Mouse (Mus musculus): ENCODE measurements around the gene C8a.

Gene C8a

GRCm38 (mm10) chr4:104876323-104876722 lies at the start of gene C8a:
Gene C8a, minus strand, starts transcription at chr4:104876398.
- ChIA-PET CTCF (no interaction called here), POLR2A (no interaction called here)

- POLR2A ChIA-PET: no interaction called here
- CTCF ChIA-PET: no interaction called here
These were observed 49.2 kb upstream of the C8a start for GRCm38 (mm10) chr4:104925383-104925782.

- POLR2A ChIA-PET: no interaction called here
- CTCF ChIA-PET: interaction anchor here in 1 of 4 experiments (0.5 kb wide), 1 partner anchor 67 kb away, joined by 5 read pairs; no protein-coding TSS in a partner anchor
These were observed 41.8 kb upstream of the C8a start for GRCm38 (mm10) chr4:104918017-104918416.

- ChIA-PET POLR2A (interaction anchor here in 1 of 4 experiments (0.5 kb wide), 1 partner anchor 1015 kb away, joined by 3 read pairs; no protein-coding TSS in a partner anchor), CTCF (no interaction called here)
These were observed 38.6 kb upstream of the C8a start for GRCm38 (mm10) chr4:104914711-104915247.

GRCm38 (mm10) chr4:104913291-104914129 lies 37.3 kb upstream of the C8a start, which contains the start of gene Fyb2:
Gene Fyb2, plus strand, starts transcription at chr4:104913456.
- CTCF ChIA-PET: interaction anchor here (0.5 to 1.9 kb wide), 24 partner anchors 8 to 1423 kb away, joined by 3 to 8 read pairs (median 3); no protein-coding TSS in a partner anchor
- POLR2A ChIA-PET: interaction anchor here (0.6 kb wide), 5 partner anchors 31 to 1600 kb away, joined by 3 read pairs; partner anchors contain the start of gene Oma1 (in 1 of the 4)

GRCm38 (mm10) chr4:104911685-104912084 lies 35.5 kb upstream of the C8a start:
- ChIA-PET CTCF (interaction anchor here (0.5 to 1.9 kb wide), 8 partner anchors 18 to 1314 kb away, joined by 3 to 11 read pairs (median 4); no protein-coding TSS in a partner anchor), POLR2A (no interaction called here)

- CTCF ChIA-PET: interaction anchor here in 1 of 4 experiments (0.6 kb wide), 1 partner anchor 347 kb away, joined by 3 read pairs; no protein-coding TSS in a partner anchor
- POLR2A ChIA-PET: no interaction called here
These were observed 28.9 kb upstream of the C8a start for GRCm38 (mm10) chr4:104905049-104905448.

- CTCF ChIA-PET: no interaction called here
These were observed 26.6 kb upstream of the C8a start for GRCm38 (mm10) chr4:104902836-104903235.

GRCm38 (mm10) chr4:104894004-104894734 lies 18.0 kb upstream of the C8a start:
- ChIA-PET CTCF (interaction anchor here (0.5 to 1.5 kb wide), 29 partner anchors 9 to 1385 kb away, joined by 3 to 10 read pairs (median 4); partner anchors contain the start of gene Fyb2 (in 2 of the 4)), POLR2A (interaction anchor here in 1 of 4 experiments (0.7 kb wide), 1 partner anchor 828 kb away, joined by 3 read pairs; no protein-coding TSS in a partner anchor)

More at GRCm38 (mm10) chr4:104902836-104903235, 26.6 kb upstream of the C8a start:
- POLR2A ChIA-PET: no interaction called here

- POLR2A ChIA-PET: no interaction called here
These were observed 17.4 kb upstream of the C8a start for GRCm38 (mm10) chr4:104893588-104893987.

GRCm38 (mm10) chr4:104891708-104892107 lies 15.5 kb upstream of the C8a start:
- ChIA-PET POLR2A (no interaction called here), CTCF (interaction anchor here in 1 of 4 experiments (0.6 kb wide), 2 partner anchors 226 to 376 kb away, joined by 3 read pairs; no protein-coding TSS in a partner anchor)

More at GRCm38 (mm10) chr4:104893588-104893987, 17.4 kb upstream of the C8a start:
- CTCF ChIA-PET: interaction anchor here (0.7 to 1.5 kb wide), 12 partner anchors 18 to 400 kb away, joined by 3 to 10 read pairs (median 4); no protein-coding TSS in a partner anchor

- CTCF ChIA-PET: interaction anchor here in 1 of 4 experiments (0.5 kb wide), 1 partner anchor 846 kb away, joined by 3 read pairs; no protein-coding TSS in a partner anchor
- POLR2A ChIA-PET: interaction anchor here in 1 of 4 experiments (0.6 kb wide), 1 partner anchor 143 kb away, joined by 4 read pairs; no protein-coding TSS in a partner anchor
These were observed 12.5 kb upstream of the C8a start for GRCm38 (mm10) chr4:104888499-104889262.

GRCm38 (mm10) chr4:104887486-104887885 lies 11.3 kb upstream of the C8a start:
- POLR2A ChIA-PET: no interaction called here
- CTCF ChIA-PET: interaction anchor here in 1 of 4 experiments (0.7 kb wide), 1 partner anchor 799 kb away, joined by 3 read pairs; no protein-coding TSS in a partner anchor

GRCm38 (mm10) chr4:104875832-104876231 lies 366 bp downstream of the C8a start:
- ChIA-PET POLR2A (no interaction called here), CTCF (no interaction called here)

GRCm38 (mm10) chr4:104870196-104870595 lies 6.0 kb downstream of the C8a start:
- ChIA-PET POLR2A (no interaction called here), CTCF (interaction anchor here in 1 of 4 experiments (0.6 kb wide), 1 partner anchor 368 kb away, joined by 11 read pairs; no protein-coding TSS in a partner anchor)

- CTCF ChIA-PET: interaction anchor here in 1 of 4 experiments (0.6 kb wide), 1 partner anchor 367 kb away, joined by 11 read pairs; no protein-coding TSS in a partner anchor
- POLR2A ChIA-PET: interaction anchor here in 1 of 4 experiments (0.6 kb wide), 1 partner anchor 115 kb away, joined by 6 read pairs; no protein-coding TSS in a partner anchor
These were observed 6.6 kb downstream of the C8a start for GRCm38 (mm10) chr4:104869581-104869980.

- ChIA-PET CTCF (no interaction called here), POLR2A (no interaction called here)
These were observed 11.8 kb downstream of the C8a start for GRCm38 (mm10) chr4:104864397-104864796.

- ChIA-PET POLR2A (no interaction called here), CTCF (no interaction called here)
These were observed 15.0 kb downstream of the C8a start for GRCm38 (mm10) chr4:104861241-104861640.
